Mouse (Mus musculus): ENCODE results near the gene Epb41l1.

- TF ChIP-seq CTCF (conservative IDR thresholded peaks at IDR 0.05; ENCODE audit: low read length) = no peak
- no peak for TF ChIP-seq POU5F1 (IDR thresholded peaks at IDR 0.05; ENCODE audit: borderline replicate concordance, low read length)
- TF ChIP-seq NANOG (IDR thresholded peaks at IDR 0.05; ENCODE audit: borderline replicate concordance, low read length) = no peak
Measured at GRCm38 (mm10) chr2:156447413-156448295, 26.9 kb downstream of the Epb41l1 start.

Measured in E14TG2a.4 (cell line).